Mouse (Mus musculus) right cerebral cortex, postnatal 14 days (tissue): Measurements from ENCODE around the gene Lrrc3c.
A peak's percentile ranks its signal among the peaks of the same experiment; 100 is the strongest.

Source experiments
- DNase-seq: peaks from one replicate; pipeline ENCODE4 v3.0.0; 2022

Lrrc3c gene

GRCm38 (mm10) chr11:98597991-98598390 is at the start of gene Lrrc3c:
Lrrc3c (plus strand) TSS chr11:98598291.
- no peak for DNase-seq

- no peak for DNase-seq
Measured at GRCm38 (mm10) chr11:98549363-98549762, 48.7 kb upstream of the Lrrc3c start.

- DNase-seq: no peak
Measured at GRCm38 (mm10) chr11:98550311-98550974, 47.6 kb upstream of the Lrrc3c start.

- peak; percentile 88 for DNase-seq
Measured at GRCm38 (mm10) chr11:98550975-98551828, 46.9 kb upstream of the Lrrc3c start, which contains the start of gene Zpbp2. Zpbp2 (plus strand) TSS chr11:98551097.

- DNase-seq: no peak
Measured at GRCm38 (mm10) chr11:98553966-98554365, 44.1 kb upstream of the Lrrc3c start.

- DNase-seq: no peak
Measured at GRCm38 (mm10) chr11:98555124-98555700, 42.9 kb upstream of the Lrrc3c start.

- no peak for DNase-seq
Measured at GRCm38 (mm10) chr11:98560942-98561341, 37.1 kb upstream of the Lrrc3c start.

- DNase-seq: no peak
Measured at GRCm38 (mm10) chr11:98563025-98563424, 35.1 kb upstream of the Lrrc3c start.

GRCm38 (mm10) chr11:98563921-98564414 is 34.1 kb upstream of the Lrrc3c start:
- DNase-seq: no peak

GRCm38 (mm10) chr11:98568326-98568725 is 29.8 kb upstream of the Lrrc3c start:
- no peak for DNase-seq

- DNase-seq: no peak
Measured at GRCm38 (mm10) chr11:98569461-98569860, 28.6 kb upstream of the Lrrc3c start.

GRCm38 (mm10) chr11:98577776-98578175 is 20.3 kb upstream of the Lrrc3c start:
- no peak for DNase-seq

GRCm38 (mm10) chr11:98580301-98581121 is 17.6 kb upstream of the Lrrc3c start:
- peak; percentile 24 for DNase-seq

- peak; percentile 7 for DNase-seq
Measured at GRCm38 (mm10) chr11:98581286-98582029, 16.6 kb upstream of the Lrrc3c start.

GRCm38 (mm10) chr11:98582030-98582388 is 16.1 kb upstream of the Lrrc3c start:
- no peak for DNase-seq

- no peak for DNase-seq
Measured at GRCm38 (mm10) chr11:98582551-98583264, 15.4 kb upstream of the Lrrc3c start.

GRCm38 (mm10) chr11:98583265-98583552 is 14.9 kb upstream of the Lrrc3c start:
- DNase-seq: no peak

GRCm38 (mm10) chr11:98583571-98583970 is 14.5 kb upstream of the Lrrc3c start:
- no peak for DNase-seq

GRCm38 (mm10) chr11:98584146-98584545 is 13.9 kb upstream of the Lrrc3c start:
- no peak for DNase-seq

- DNase-seq: no peak
Measured at GRCm38 (mm10) chr11:98584629-98585177, 13.4 kb upstream of the Lrrc3c start.
